Mouse (Mus musculus) erythroid progenitor cell, adult 5-6 weeks (primary cell): ENCODE measurements around the gene Kif6. TPM values are rescaled to one million over a fixed set of nuclear protein-coding genes. Genes with fewer than 3 reads are reported as not detected.

ENCODE experiments used
- ATAC-seq: replicated peaks from 2 replicates; pipeline ENCODE4 v1.8.0; 2016; ENCODE audit warnings: moderate number of reproducible peaks, mild to moderate bottlenecking, moderate TSS enrichment, inconsistent platforms; ENCODE audit not compliant: poor library complexity, low FRiP score, severe bottlenecking
- total RNA-seq, 2 experiments: library from RNA; stranded (forward) in 1 of 2; stranded (reverse) in 1 of 2; fragments of 150-400 nt in 1 of 2; fragments of 186-747, 209-891 nt in 1 of 2; gene quantifications; 2 replicates each; pipeline versions ENCODE4 v1.2.3 to v1.2.4; 2015 to 2017; ENCODE audit warnings: low replicate concordance in 2 of 2

Gene Kif6
- total RNA-seq (2015; ENCODE audit: low replicate concordance) (not detected in 2 replicates), total RNA-seq (2017; ENCODE audit: low replicate concordance) (not detected in 2 replicates)

- ATAC-seq, result no peak
Measured at GRCm38 (mm10) chr17:49614577-49615235, at the start of gene Kif6. TSS of gene Kif6 (plus strand) at chr17:49615136.

GRCm38 (mm10) chr17:49568717-49569116 lies 46.2 kb upstream of the Kif6 start:
- no peak for ATAC-seq

GRCm38 (mm10) chr17:49577321-49577720 lies 37.6 kb upstream of the Kif6 start:
- ATAC-seq, result no peak

GRCm38 (mm10) chr17:49582471-49582870 lies 32.5 kb upstream of the Kif6 start:
- ATAC-seq, result no peak

GRCm38 (mm10) chr17:49590051-49590450 lies 24.9 kb upstream of the Kif6 start:
- ATAC-seq, result no peak

- no peak for ATAC-seq
Measured at GRCm38 (mm10) chr17:49605397-49605796, 9.5 kb upstream of the Kif6 start.

GRCm38 (mm10) chr17:49607351-49608027 lies 7.4 kb upstream of the Kif6 start:
- no peak for ATAC-seq

- ATAC-seq, result no peak
Measured at GRCm38 (mm10) chr17:49610296-49610695, 4.6 kb upstream of the Kif6 start.

GRCm38 (mm10) chr17:49615241-49615651 lies 310 bp downstream of the Kif6 start:
- no peak for ATAC-seq

- no peak for ATAC-seq
Measured at GRCm38 (mm10) chr17:49624572-49624971, 9.6 kb downstream of the Kif6 start.

- ATAC-seq, result no peak
Measured at GRCm38 (mm10) chr17:49627011-49627794, 12.3 kb downstream of the Kif6 start.

GRCm38 (mm10) chr17:49628875-49629274 lies 13.9 kb downstream of the Kif6 start:
- no peak for ATAC-seq

GRCm38 (mm10) chr17:49633041-49633440 lies 18.1 kb downstream of the Kif6 start:
- ATAC-seq, result no peak

GRCm38 (mm10) chr17:49641903-49642302 lies 27.0 kb downstream of the Kif6 start:
- no peak for ATAC-seq

GRCm38 (mm10) chr17:49642336-49642735 lies 27.4 kb downstream of the Kif6 start:
- no peak for ATAC-seq

- ATAC-seq, result no peak
Measured at GRCm38 (mm10) chr17:49642889-49643490, 28.1 kb downstream of the Kif6 start.

- ATAC-seq, result no peak
Measured at GRCm38 (mm10) chr17:49646267-49646666, 31.3 kb downstream of the Kif6 start.

GRCm38 (mm10) chr17:49648970-49649369 lies 34.0 kb downstream of the Kif6 start:
- ATAC-seq, result no peak

- no peak for ATAC-seq
Measured at GRCm38 (mm10) chr17:49649394-49649793, 34.5 kb downstream of the Kif6 start.

- no peak for ATAC-seq
Measured at GRCm38 (mm10) chr17:49650366-49650765, 35.4 kb downstream of the Kif6 start.
